Mouse (Mus musculus): Measurements from ENCODE around the gene Olfr317. TPM values are rescaled to one million over a fixed set of nuclear protein-coding genes. Genes with fewer than 3 reads are reported as not detected.
"Not testable (repeated sequence)": the region's sequence is repeated elsewhere in the genome, so short reads cannot be mapped to it uniquely, and the experiment has no call there.

Olfr317 gene
- polyA plus RNA-seq (2015; fragmentation: Nextera tagmentation; extraction: Ambion mirVana), result not detected in 2 replicates

GRCm38 (mm10) chr11:58738792-58739262 lies at the start of gene Olfr317:
Gene Olfr317, minus strand, starts transcription at chr11:58739212.
- no peaks in the 10 kb centered on the region for H3K9me3 ChIP-seq
- no peak within 1 kb of the TSS for H3K4me3 ChIP-seq
- H3K4me1 ChIP-seq, result no peaks in the 10 kb centered on the region
- no peak within 1 kb of the TSS for H3K27ac ChIP-seq
- H3K36me3 ChIP-seq, result no peaks in the 10 kb centered on the region
- H3K9ac ChIP-seq, result no peak within 1 kb of the TSS
- no peak for ATAC-seq (ENCODE audit: borderline replicate concordance, extremely low read depth, low FRiP score, low TSS enrichment)
- no peak within 1 kb of the TSS for H3K4me2 ChIP-seq
- 48% methylated on average over 4 of the region's 4 CpGs for WGBS
- H3K27me3 ChIP-seq, result no peaks in the 10 kb centered on the region

DNA sequence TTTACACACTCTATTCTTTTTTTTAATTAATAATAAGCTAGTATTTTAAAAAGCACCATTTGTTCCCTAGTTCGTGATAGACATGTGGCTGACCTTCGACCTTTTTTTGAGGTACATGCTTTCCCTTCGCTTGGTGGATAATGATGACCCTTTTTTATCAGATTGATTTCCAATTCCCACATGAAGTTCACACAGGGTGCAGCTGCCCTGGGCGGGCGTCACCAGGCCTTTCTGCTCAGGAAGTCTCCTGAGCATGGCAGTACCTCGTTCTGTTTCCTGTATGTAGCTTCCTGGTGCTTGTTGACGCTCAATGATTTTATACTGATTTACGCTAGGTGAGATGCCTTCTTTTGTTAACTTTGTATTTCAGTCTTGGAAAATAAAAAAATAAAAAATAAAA lies 49.3 kb upstream of the Olfr317 start:
- Histone ChIP-seq H3K27me3 (no peaks in the 10 kb centered on the region), H3K27ac (no peak overlapping the region), H3K4me1 (0 out of 2 replicates have a peak, but pooled peaks cover 3% of the 10 kb centered on the region), H3K9ac (no peak overlapping the region), H3K4me2 (no peak overlapping the region), H3K36me3 (no peaks in the 10 kb centered on the region), H3K9me3 (no peaks in the 10 kb centered on the region), H3K4me3 (no peak overlapping the region)
- no peak for ATAC-seq (ENCODE audit: borderline replicate concordance, extremely low read depth, low FRiP score, low TSS enrichment)
- WGBS, result 73% methylated on average over 8 of the region's 8 CpGs

DNA sequence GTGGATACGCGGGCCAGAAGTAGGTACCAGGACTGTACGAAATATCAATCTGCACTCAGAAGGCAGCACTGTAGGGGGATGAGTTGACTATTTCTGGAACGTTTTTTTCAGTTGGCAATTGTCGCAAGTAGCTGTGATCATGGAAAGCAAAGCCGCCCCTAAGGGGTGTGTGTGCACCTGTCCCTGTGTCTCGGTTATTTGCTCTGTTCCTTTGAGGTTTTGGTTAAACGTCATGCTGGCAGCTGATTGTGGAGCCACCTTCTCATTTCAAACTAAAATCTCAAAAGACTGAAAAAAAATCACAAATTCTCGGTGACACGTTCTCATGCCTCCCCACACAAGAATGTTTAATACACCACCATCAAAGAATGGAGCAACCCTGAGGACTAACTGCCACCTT lies 48.6 kb upstream of the Olfr317 start:
- Histone ChIP-seq H3K27ac (no peak overlapping the region), H3K4me1 (0 out of 2 replicates have a peak, but pooled peaks cover 3% of the 10 kb centered on the region), H3K9me3 (no peaks in the 10 kb centered on the region), H3K36me3 (no peaks in the 10 kb centered on the region), H3K4me2 (no peak overlapping the region), H3K27me3 (no peaks in the 10 kb centered on the region), H3K4me3 (no peak overlapping the region), H3K9ac (no peak overlapping the region)
- WGBS, result 74% methylated on average over 10 of the region's 10 CpGs
- ATAC-seq (ENCODE audit: borderline replicate concordance, extremely low read depth, low FRiP score, low TSS enrichment), result no peak

GRCm38 (mm10) chr11:58784182-58784581 lies 45.2 kb upstream of the Olfr317 start:
- Histone ChIP-seq H3K36me3 (no peaks in the 10 kb centered on the region), H3K4me1 (0 out of 2 replicates have a peak, but pooled peaks cover 3% of the 10 kb centered on the region), H3K27ac (no peak overlapping the region), H3K4me2 (no peak overlapping the region), H3K9ac (no peak overlapping the region), H3K4me3 (no peak overlapping the region), H3K27me3 (no peaks in the 10 kb centered on the region), H3K9me3 (no peaks in the 10 kb centered on the region)
- ATAC-seq (ENCODE audit: borderline replicate concordance, extremely low read depth, low FRiP score, low TSS enrichment), result no peak
- WGBS, result 80% methylated on average over 2 of the region's 2 CpGs

- Histone ChIP-seq H3K27me3 (no peaks in the 10 kb centered on the region), H3K9ac (no peak within 1 kb of the TSS), H3K27ac (no peak within 1 kb of the TSS), H3K36me3 (no peaks in the 10 kb centered on the region), H3K4me3 (no peak within 1 kb of the TSS), H3K4me1 (0 out of 2 replicates have a peak, but pooled peaks cover 3% of the 10 kb centered on the region), H3K9me3 (no peaks in the 10 kb centered on the region), H3K4me2 (no peak within 1 kb of the TSS)
- ATAC-seq (ENCODE audit: borderline replicate concordance, extremely low read depth, low FRiP score, low TSS enrichment), result no peak
- 46% methylated on average over 6 of the region's 6 CpGs for WGBS
Observed at GRCm38 (mm10) chr11:58782480-58783089, 43.6 kb upstream of the Olfr317 start, which contains the start of gene Olfr314. Gene Olfr314, plus strand, starts transcription at chr11:58782952.

- Histone ChIP-seq H3K4me3 (no peak within 1 kb of the TSS), H3K9ac (no peak within 1 kb of the TSS), H3K27ac (no peak within 1 kb of the TSS), H3K9me3 (no peaks in the 10 kb centered on the region), H3K36me3 (no peaks in the 10 kb centered on the region), H3K27me3 (no peaks in the 10 kb centered on the region), H3K4me1 (no peaks in the 10 kb centered on the region), H3K4me2 (no peak within 1 kb of the TSS)
- no peak for ATAC-seq (ENCODE audit: borderline replicate concordance, extremely low read depth, low FRiP score, low TSS enrichment)
Observed at GRCm38 (mm10) chr11:58772888-58773287, 33.9 kb upstream of the Olfr317 start, which contains the start of gene Olfr315. Gene Olfr315, plus strand, starts transcription at chr11:58773188.

DNA sequence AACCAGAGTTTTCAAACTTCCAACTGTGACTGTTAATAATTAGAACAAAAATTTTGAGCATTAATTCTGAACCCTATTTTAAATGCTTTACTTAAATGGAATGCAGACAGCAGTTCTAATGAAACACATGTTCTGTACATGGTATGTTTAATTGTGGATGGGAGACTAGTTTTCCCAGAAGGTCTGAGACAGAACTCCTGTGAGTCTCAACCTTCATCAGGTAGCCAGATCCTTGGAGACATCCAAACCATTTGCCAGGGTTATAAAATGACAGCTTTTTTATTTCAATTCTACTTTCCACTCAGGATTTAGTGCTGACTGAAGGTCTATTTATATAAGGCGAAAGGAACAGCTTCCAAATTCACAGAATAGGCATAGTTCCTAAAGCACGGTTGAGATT lies 13.4 kb upstream of the Olfr317 start, which contains the start of gene Olfr316:
Gene Olfr316, plus strand, starts transcription at position 301 of the 400 bp plus-strand sequence.
- no peaks in the 10 kb centered on the region for H3K27me3 ChIP-seq
- WGBS, result 76% methylated on average over 2 of the region's 2 CpGs

DNA sequence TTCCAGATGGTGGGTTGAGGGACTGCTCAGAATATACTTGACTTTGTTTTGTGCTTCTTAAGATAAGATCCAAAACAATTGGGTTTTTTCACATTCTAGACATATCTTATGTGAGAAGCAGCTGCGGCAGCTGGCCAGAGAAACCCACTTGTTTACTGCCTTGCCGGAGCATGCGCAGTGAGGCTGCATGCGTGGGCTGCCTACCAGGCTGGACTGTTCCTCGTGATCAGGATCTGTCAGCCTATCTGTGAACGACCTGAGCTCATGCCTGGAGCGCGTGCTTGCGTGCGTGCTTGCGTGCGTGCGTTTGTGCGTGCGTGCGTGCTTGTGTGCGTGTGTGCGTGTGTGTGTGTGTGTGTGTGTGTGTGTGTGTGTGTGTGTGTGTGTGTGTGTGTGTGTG lies 12.1 kb upstream of the Olfr317 start:
- H3K9me3 ChIP-seq; H3K4me1 ChIP-seq; H3K36me3 ChIP-seq; H3K27me3 ChIP-seq; H3K27ac ChIP-seq; H3K9ac ChIP-seq; H3K4me2 ChIP-seq; H3K4me3 ChIP-seq; ATAC-seq (ENCODE audit: borderline replicate concordance, extremely low read depth, low FRiP score, low TSS enrichment): not testable (repeated sequence)
- WGBS, result 73% methylated on average over 18 of the region's 18 CpGs

More for the DNA sequence above, 13.4 kb upstream of the Olfr317 start, which contains the start of gene Olfr316:
- Histone ChIP-seq H3K4me3 (no peak within 1 kb of the TSS), H3K4me1 (no peaks in the 10 kb centered on the region), H3K9ac (no peak within 1 kb of the TSS), H3K9me3 (no peaks in the 10 kb centered on the region), H3K4me2 (no peak within 1 kb of the TSS), H3K27ac (no peak within 1 kb of the TSS), H3K36me3 (no peaks in the 10 kb centered on the region)
- no peak for ATAC-seq (ENCODE audit: borderline replicate concordance, extremely low read depth, low FRiP score, low TSS enrichment)

DNA sequence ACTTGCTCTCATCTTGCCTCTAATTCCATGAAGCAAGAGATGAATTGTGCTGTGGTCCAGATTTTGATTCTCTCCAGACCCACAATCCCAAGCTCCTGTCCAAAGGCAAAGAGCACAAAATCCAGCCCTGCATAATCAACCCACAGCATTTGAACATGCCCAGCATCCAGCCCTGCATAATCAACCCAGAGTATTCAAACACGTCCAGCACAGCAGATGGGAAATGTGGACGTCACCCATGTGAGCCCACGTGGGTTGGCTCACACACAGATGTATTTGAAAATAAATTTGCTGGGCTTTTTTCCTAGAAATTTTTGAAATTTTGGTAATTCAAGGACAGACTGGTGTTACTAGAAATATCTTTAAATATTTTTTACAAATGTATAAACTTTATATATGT lies 5.6 kb downstream of the Olfr317 start:
- ATAC-seq (ENCODE audit: borderline replicate concordance, extremely low read depth, low FRiP score, low TSS enrichment), result no peak
- Histone ChIP-seq H3K27ac (no peak overlapping the region), H3K4me1 (no peaks in the 10 kb centered on the region), H3K4me2 (no peak overlapping the region), H3K9ac (no peak overlapping the region), H3K36me3 (no peaks in the 10 kb centered on the region), H3K27me3 (no peaks in the 10 kb centered on the region), H3K4me3 (no peak overlapping the region), H3K9me3 (no peaks in the 10 kb centered on the region)
- 33% methylated on average over 3 of the region's 3 CpGs for WGBS

GRCm38 (mm10) chr11:58727896-58728650 lies 10.9 kb downstream of the Olfr317 start:
- H3K4me1 ChIP-seq; H3K27me3 ChIP-seq; H3K36me3 ChIP-seq; H3K9me3 ChIP-seq; H3K27ac ChIP-seq; H3K4me2 ChIP-seq; H3K9ac ChIP-seq; H3K4me3 ChIP-seq; ATAC-seq (ENCODE audit: borderline replicate concordance, extremely low read depth, low FRiP score, low TSS enrichment): not testable (repeated sequence)
- 65% methylated on average over 6 of the region's 6 CpGs for WGBS

DNA sequence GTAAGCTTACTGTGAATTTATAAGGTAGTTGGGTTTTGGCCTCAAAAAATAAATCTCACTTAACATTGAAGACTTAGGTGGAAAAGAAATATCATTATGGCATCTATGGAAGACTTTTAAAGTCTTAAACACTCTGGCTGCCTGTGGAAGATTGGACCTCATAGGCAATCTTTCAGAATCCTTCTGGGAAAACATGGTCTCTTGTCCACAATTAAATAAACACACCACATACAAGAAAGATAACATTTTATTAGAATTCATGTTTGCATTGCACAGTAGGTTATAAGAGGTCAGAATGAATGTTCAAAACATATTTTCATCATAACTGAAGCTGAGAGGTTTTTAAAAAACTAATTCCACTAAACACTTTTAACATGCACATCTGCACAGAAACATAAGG lies 15.1 kb downstream of the Olfr317 start, which contains the start of gene Olfr318:
Gene Olfr318, minus strand, starts transcription at position 101 of the 400 bp plus-strand sequence.
- ATAC-seq (ENCODE audit: borderline replicate concordance, extremely low read depth, low FRiP score, low TSS enrichment), result no peak
- Histone ChIP-seq H3K27ac (no peak within 1 kb of the TSS), H3K4me1 (no peaks in the 10 kb centered on the region), H3K4me2 (no peak within 1 kb of the TSS), H3K9ac (no peak within 1 kb of the TSS), H3K9me3 (no peaks in the 10 kb centered on the region), H3K27me3 (no peaks in the 10 kb centered on the region), H3K4me3 (no peak within 1 kb of the TSS), H3K36me3 (no peaks in the 10 kb centered on the region)

DNA sequence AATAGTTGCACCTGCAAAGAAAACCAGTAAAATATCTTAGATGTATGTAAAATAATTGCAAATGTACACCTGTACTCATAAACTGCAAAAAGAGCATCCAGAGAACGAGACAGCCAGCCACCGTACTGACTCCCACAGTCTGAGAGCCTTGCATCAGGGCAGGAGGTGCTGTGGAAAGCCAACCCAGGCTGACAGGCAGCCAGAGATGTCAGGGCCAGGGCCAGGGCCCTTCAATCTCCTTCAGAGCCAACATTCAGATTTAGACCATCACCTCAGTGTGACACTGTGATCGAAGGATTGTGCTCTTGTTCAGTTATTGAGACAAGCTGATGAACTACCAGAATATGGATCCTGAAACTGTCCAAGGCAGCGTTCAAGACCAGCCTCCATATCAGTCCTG lies 19.3 kb downstream of the Olfr317 start:
- H3K9ac ChIP-seq, result no peak overlapping the region
- no peak overlapping the region for H3K4me2 ChIP-seq
- no peaks in the 10 kb centered on the region for H3K4me1 ChIP-seq
- H3K36me3 ChIP-seq, result no peaks in the 10 kb centered on the region
- no peak for ATAC-seq (ENCODE audit: borderline replicate concordance, extremely low read depth, low FRiP score, low TSS enrichment)
- no peaks in the 10 kb centered on the region for H3K9me3 ChIP-seq
- H3K27me3 ChIP-seq, result no peaks in the 10 kb centered on the region
- H3K4me3 ChIP-seq, result no peak overlapping the region
- WGBS, result 79% methylated on average over 4 of the region's 4 CpGs
- no peak overlapping the region for H3K27ac ChIP-seq
